ENCODE assay signal across 16 mouse cellular contexts in the genomic region with DNA sequence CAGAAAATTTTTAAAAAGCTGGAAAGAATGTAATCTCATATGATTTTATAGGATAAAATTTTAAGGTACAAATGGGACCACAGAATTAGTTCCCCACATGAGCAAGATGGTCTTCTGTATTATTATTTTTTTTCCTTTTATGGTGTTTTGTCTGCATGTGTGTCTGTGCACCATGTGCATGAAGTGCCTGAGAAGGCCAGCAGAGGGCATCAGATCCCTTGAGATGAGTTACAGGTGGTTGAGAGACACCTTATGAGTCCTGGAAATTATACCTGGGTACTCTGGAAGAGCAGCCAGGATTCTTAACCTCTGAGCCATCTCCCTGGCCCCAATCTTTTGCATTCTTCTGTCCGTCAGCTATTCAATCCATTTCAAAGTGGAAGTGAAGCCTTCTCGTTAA. TPM values are rescaled to one million over a fixed set of nuclear protein-coding genes. Genes with fewer than 3 reads are reported as not detected.
DNase-seq lines count a peak whose midpoint lies in the region; ATAC-seq and TF ChIP-seq lines count a peak whose summit lies in the region.
"Had no signal": no experiment of that assay in that cellular context is flagged by ENCODE, and none has a peak within 500 bp of the region (broad histone marks: within the 10 kb centered on the region; RNA-seq: fewer than 3 reads in every experiment).

No protein-coding gene starts in this region.

- TF ChIP-seq EP300 in ES-Bruce4 (IDR thresholded peaks at IDR 0.05; ENCODE audit: insufficient read depth, low read depth, low read length): no peak
- no peak for TF ChIP-seq EP300 in liver, postnatal 0 days (IDR thresholded peaks at IDR 0.05; ENCODE audit: low read depth)

- no peaks in the 10 kb centered on the region for H3K4me1 ChIP-seq in liver, adult 2 months (ENCODE audit: control insufficient read depth, insufficient read depth, low read length)
- no peaks in the 10 kb centered on the region for H3K4me1 ChIP-seq in liver, embryonic 11.5 days (replicated peaks; ENCODE audit: control insufficient read depth, insufficient read depth, low read length)
- no peaks in the 10 kb centered on the region for H3K4me1 ChIP-seq in ES-Bruce4 (ENCODE audit: control insufficient read depth, insufficient read depth, low read length)
- H3K4me1 ChIP-seq in liver, postnatal 0 days (ENCODE audit: insufficient read depth): no peaks in the 10 kb centered on the region
- H3K4me1 ChIP-seq: hindbrain, embryonic 13.5 days had no signal

- H3K9me3 ChIP-seq in liver, embryonic 11.5 days (ENCODE audit: control insufficient read depth, low read length): no peaks in the 10 kb centered on the region
- peaks cover 12% of the 10 kb centered on the region; the same call in 1 of the 2 replicates for H3K9me3 ChIP-seq in ES-Bruce4 (replicated peaks; ENCODE audit: control insufficient read depth, insufficient read depth, low read length, poor library complexity, severe bottlenecking)
- no peaks in the 10 kb centered on the region; the same call in none of the 2 replicates for H3K9me3 ChIP-seq in liver, postnatal 0 days (ENCODE audit: low read length)
- H3K9me3 ChIP-seq: hindbrain, embryonic 13.5 days had no signal

- no peak for ATAC-seq in liver, embryonic 11.5 days (replicated peaks; ENCODE audit: low FRiP score)
- ATAC-seq in liver, postnatal 0 days: no peak
- ATAC-seq: forebrain, embryonic 14.5 days had no signal

- H3K4me3 ChIP-seq in liver, adult 2 months (ENCODE audit: insufficient read depth, low read depth, low read length): no peak overlapping the region
- H3K4me3 ChIP-seq in liver, embryonic 11.5 days (ENCODE audit: low read depth, low read length): no peak overlapping the region
- no peak overlapping the region for H3K4me3 ChIP-seq in ES-Bruce4 (ENCODE audit: low read depth, low read length)
- H3K4me3 ChIP-seq in liver, postnatal 0 days (ENCODE audit: low read depth, low read length): no peak overlapping the region
- H3K4me3 ChIP-seq: hindbrain, embryonic 13.5 days had no signal

- no peak for DNase-seq in liver, adult 2 months (ENCODE audit: extremely low read depth, low read depth, low spot score)
- DNase-seq in liver, embryonic 11.5 days (ENCODE audit: low spot score): no peak
- peak; percentile 69 for DNase-seq in R1 (ENCODE audit: low read depth, low spot score)
- no peak for DNase-seq in liver, postnatal 0 days
- no peak for DNase-seq in cerebellum, adult 11 months
- no peak for DNase-seq in adrenal gland, postnatal 10 days
- DNase-seq: cerebellum, adult 9-11 months; heart, postnatal 10 days; kidney, adult 2 months; lung, postnatal 10 days; right cerebral cortex, postnatal 4 days; thymus, adult 2 months had no signal

- no peaks in the 10 kb centered on the region for H3K27me3 ChIP-seq in liver, adult 2 months (ENCODE audit: control insufficient read depth, insufficient read depth, low read length)
- H3K27me3 ChIP-seq in liver, embryonic 11.5 days (replicated peaks; ENCODE audit: control insufficient read depth, insufficient read depth, low read length): no peaks in the 10 kb centered on the region
- no peaks in the 10 kb centered on the region for H3K27me3 ChIP-seq in ES-Bruce4 (ENCODE audit: control insufficient read depth, insufficient read depth, low read length, poor library complexity, severe bottlenecking)
- H3K27me3 ChIP-seq in liver, postnatal 0 days (ENCODE audit: insufficient read depth, low read length): no peaks in the 10 kb centered on the region

- no peaks in the 10 kb centered on the region for H3K79me2 ChIP-seq in liver, adult 2 months (ENCODE audit: control insufficient read depth, insufficient read depth, low read length)

- peak; percentile 6; the same call in 1 of the 2 replicates for TF ChIP-seq CTCF in liver, adult 2 months (IDR thresholded peaks at IDR 0.05; ENCODE audit: low read depth, low read length)
- peak; percentile 18 for TF ChIP-seq CTCF in ES-Bruce4 (IDR thresholded peaks at IDR 0.05; ENCODE audit: low read depth, low read length)
- TF ChIP-seq CTCF in liver, postnatal 0 days (IDR thresholded peaks at IDR 0.05; ENCODE audit: low read depth): peak; percentile 46

- H3K27ac ChIP-seq in liver, adult 2 months (replicated peaks; ENCODE audit: insufficient read depth, low read depth, low read length): no peak overlapping the region
- H3K27ac ChIP-seq in liver, embryonic 11.5 days (ENCODE audit: low read depth, low read length): no peak overlapping the region
- no peak overlapping the region for H3K27ac ChIP-seq in ES-Bruce4 (ENCODE audit: insufficient read depth, low read length)
- H3K27ac ChIP-seq in liver, postnatal 0 days (ENCODE audit: low read depth): no peak overlapping the region
- H3K27ac ChIP-seq: hindbrain, embryonic 13.5 days had no signal

- H3K9ac ChIP-seq in liver, adult 2 months (ENCODE audit: low read depth, low read length): no peak overlapping the region
- no peak overlapping the region for H3K9ac ChIP-seq in liver, embryonic 11.5 days (ENCODE audit: low read depth, low read length)
- H3K9ac ChIP-seq in ES-Bruce4 (ENCODE audit: low read depth, poor library complexity, severe bottlenecking): no peak overlapping the region
- H3K9ac ChIP-seq in liver, postnatal 0 days (replicated peaks): no peak overlapping the region
- H3K9ac ChIP-seq: hindbrain, embryonic 13.5 days had no signal

- TF ChIP-seq POLR2A in liver, adult 2 months (IDR thresholded peaks at IDR 0.05; ENCODE audit: extremely low read depth, insufficient read depth, low read length): no peak
- TF ChIP-seq POLR2A in ES-Bruce4 (IDR thresholded peaks at IDR 0.05; ENCODE audit: insufficient read depth, low read length): no peak

- H3K36me3 ChIP-seq in liver, adult 2 months (ENCODE audit: control insufficient read depth, insufficient read depth, low read length): no peaks in the 10 kb centered on the region
- H3K36me3 ChIP-seq in liver, embryonic 11.5 days (ENCODE audit: control insufficient read depth, insufficient read depth, low read length): no peaks in the 10 kb centered on the region
- H3K36me3 ChIP-seq in ES-Bruce4 (ENCODE audit: control insufficient read depth, insufficient read depth, low read length, poor library complexity, severe bottlenecking): no peaks in the 10 kb centered on the region
- no peaks in the 10 kb centered on the region for H3K36me3 ChIP-seq in liver, postnatal 0 days (replicated peaks; ENCODE audit: insufficient read depth, low read length)
- H3K36me3 ChIP-seq: hindbrain, embryonic 13.5 days had no signal

- H3K4me2 ChIP-seq in liver, embryonic 11.5 days: no peak overlapping the region
- no peak overlapping the region for H3K4me2 ChIP-seq in liver, postnatal 0 days (ENCODE audit: low read depth, low read length)
- H3K4me2 ChIP-seq: hindbrain, embryonic 13.5 days had no signal

- 95% methylated on average over 2 of the region's 2 CpGs for WGBS in liver, adult 2 months
- 82% methylated on average over 2 of the region's 2 CpGs for WGBS in liver, embryonic 11.5 days
- 86% methylated on average over 2 of the region's 2 CpGs for WGBS in liver, postnatal 0 days (ENCODE audit: insufficient replicate concordance)

RNA-seq across cellular contexts. Expression of a gene that starts 10.4 kb away (rescaled TPM):
- total RNA-seq in liver, adult 2 months (2014; rRNA removed): 94.4 and 99.1 TPM in 2 replicates
- polyA plus RNA-seq in liver, adult 2 months (2012; rRNA removed): 149 and 192 TPM in 2 replicates
- polyA plus RNA-seq in liver, embryonic 11.5 days (2014; fragmentation: Nextera tagmentation; extraction: Ambion mirVana): 535 and 555 TPM in 2 replicates
- 339 and 375 TPM in 2 replicates for polyA plus RNA-seq in ES-Bruce4 (2011; ENCODE audit: insufficient read depth, insufficient read length, low read depth, missing spikeins)
- 218 and 239 TPM in 2 replicates for polyA plus RNA-seq in liver, postnatal 0 days (2015; fragmentation: Nextera tagmentation; extraction: Ambion mirVana)
- 100 to 1,000 TPM; 169 to 184 TPM for total RNA-seq in adrenal gland, postnatal 10 days (2021)

RNA-seq across cellular contexts. Expression of a gene that starts 57.5 kb away (rescaled TPM):
- total RNA-seq in liver, adult 2 months (2014; rRNA removed): 3.3 and 3.7 TPM in 2 replicates
- 4.5 and 4.8 TPM in 2 replicates for polyA plus RNA-seq in liver, adult 2 months (2012; rRNA removed)
- polyA plus RNA-seq in liver, embryonic 11.5 days (2014; fragmentation: Nextera tagmentation; extraction: Ambion mirVana): 0.40 and 0.71 TPM in 2 replicates
- 2.3 and 2.6 TPM in 2 replicates for polyA plus RNA-seq in ES-Bruce4 (2011; ENCODE audit: insufficient read depth, insufficient read length, low read depth, missing spikeins)
- 0.34 and 0.41 TPM in 2 replicates for polyA plus RNA-seq in liver, postnatal 0 days (2015; fragmentation: Nextera tagmentation; extraction: Ambion mirVana)
- 10 to 100 TPM; 10.4 to 13.7 TPM for total RNA-seq in adrenal gland, postnatal 10 days (2021)
- total RNA-seq: megakaryocyte-erythroid progenitor cell, adult 5-6 weeks had no signal
